Mouse (Mus musculus) B cell, adult 2 months (primary cell): ENCODE data around the gene Hoxd10.

Experiments used
- DNase-seq, 2 experiments: peaks; one replicate each; pipeline ENCODE4 v3.0.0; 2022

Hoxd10 gene

DNA sequence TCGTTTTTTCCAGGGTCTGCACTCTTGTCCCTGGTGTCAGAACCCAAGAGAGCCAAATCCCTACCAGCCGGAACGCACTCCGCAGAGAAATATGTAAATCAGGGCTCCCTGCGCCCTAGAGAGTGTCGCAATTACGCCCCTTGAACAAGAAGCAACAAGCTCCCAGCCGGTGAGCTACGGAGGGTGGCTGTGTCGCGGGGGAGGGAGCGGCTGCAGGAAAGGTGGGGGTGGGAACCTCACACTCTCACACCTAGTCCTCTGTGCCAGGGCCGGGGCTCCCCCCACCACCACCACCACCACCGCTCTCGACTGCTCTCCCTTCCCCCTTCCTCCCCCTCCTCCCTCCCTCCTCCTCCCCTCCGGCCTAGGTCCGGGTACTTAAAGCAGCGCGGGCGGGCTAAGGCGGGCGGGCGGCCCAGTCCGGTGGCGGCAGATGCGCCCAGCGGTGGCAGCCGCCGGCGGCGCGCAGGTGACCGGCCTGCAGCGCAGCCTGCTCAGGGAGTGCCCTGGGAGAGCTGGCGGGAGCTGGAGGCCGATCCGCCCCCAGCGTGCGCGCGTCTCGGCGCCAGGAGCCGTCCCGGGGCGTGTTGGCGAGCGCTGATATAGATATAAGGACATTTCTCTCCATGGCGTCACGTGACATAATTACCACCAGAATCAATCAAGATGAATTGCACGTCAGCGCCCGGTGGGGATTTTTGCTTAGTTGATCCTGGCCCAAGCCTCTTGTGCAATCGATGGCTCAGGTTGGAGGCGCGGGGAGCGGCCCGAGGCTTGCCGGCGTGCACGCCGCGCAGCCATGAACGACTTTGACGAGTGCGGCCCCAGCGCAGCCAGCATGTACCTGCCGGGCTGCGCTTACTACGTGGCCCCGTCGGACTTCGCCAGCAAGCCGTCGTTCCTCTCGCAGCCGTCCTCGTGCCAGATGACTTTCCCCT lies 9.9 kb upstream of the Hoxd10 start:
- DNase-seq, result peak; percentile 16 to 23

DNA sequence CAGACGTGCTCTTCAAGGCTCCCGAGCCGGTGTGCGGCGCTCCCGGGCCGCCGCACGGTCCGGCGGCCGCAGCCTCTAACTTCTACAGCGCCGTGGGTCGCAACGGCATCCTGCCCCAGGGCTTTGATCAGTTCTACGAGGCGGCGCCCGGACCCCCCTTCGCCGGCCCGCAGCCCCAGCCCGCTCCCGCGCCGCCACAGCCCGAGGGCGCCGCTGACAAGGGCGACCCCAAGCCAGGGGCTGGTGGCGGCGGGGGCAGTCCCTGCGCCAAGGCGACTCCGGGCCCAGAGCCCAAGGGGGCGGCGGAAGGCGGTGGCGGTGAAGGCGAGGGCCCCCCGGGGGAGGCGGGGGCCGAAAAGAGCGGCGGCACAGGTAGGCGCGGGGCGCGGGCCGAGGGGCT lies 8.9 kb upstream of the Hoxd10 start:
- no peak for DNase-seq

DNA sequence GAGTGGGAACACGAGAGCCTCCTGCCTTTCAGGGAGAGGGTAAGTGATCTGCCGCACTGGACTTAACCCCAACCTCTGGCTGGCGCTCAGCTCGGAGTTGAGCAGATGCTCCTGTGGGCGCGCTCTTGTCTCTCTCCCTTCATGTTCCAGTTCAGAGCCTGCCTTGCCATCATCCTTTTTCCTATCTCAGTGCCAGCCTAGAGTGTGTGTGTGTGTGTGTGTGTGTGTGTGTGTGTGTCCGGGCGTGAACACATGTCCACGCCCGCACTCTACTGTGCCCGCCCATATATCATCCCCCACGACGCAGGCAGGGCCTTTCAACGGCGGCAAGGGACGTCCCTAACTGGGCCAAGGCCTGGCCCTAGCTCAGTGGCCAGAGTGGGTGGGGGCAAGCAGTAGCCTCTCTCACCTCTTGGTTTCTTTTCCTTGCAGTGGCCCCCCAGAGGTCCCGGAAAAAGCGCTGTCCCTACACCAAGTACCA lies 8.2 kb upstream of the Hoxd10 start:
- no peak for DNase-seq

DNA sequence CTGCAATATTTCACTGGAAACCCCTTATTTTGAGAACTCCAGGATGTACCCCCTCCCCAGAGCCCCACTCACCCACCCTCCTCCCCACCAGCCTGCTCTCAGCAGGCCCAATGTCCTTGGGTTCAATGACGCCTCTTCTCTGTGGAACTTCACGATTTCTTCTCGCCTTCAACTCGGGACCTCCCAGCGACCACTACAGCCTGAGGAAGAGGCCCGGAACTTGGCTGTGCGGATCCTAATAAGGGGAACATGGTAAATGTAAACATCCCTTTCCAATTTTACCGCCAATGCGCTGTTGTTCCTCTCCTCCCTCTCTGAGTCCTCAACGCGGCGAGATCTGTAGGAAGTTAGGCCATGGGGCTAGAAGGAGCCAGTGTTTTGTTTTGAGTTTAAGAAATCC lies 7.6 kb upstream of the Hoxd10 start:
- DNase-seq, result no peak

DNA sequence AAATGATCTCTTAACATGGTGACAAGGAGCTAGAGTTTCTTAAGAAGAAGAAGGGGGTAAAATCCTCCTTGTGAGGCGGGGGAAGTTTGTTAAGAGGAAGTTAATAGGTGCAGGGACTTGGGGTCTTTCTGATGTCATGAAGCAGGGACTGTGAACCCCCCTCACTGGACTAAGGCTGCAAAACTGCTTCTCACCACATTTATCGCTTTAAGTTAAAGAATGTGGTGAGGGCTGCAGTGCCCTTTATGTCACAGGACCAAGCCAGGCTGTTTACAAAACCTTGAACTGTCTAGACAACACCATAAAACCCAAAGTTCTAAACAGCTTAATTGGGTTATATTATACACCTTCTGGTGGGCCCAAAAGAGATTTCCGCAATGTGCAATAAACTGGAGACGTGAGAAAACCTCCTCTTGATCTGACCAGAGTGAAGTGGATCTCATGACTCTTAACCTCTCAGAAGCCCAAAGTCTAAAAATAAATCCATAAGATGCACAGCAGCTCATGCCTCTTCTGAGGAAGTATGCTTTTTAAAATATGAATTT lies 6.6 kb upstream of the Hoxd10 start:
- no peak for DNase-seq

DNA sequence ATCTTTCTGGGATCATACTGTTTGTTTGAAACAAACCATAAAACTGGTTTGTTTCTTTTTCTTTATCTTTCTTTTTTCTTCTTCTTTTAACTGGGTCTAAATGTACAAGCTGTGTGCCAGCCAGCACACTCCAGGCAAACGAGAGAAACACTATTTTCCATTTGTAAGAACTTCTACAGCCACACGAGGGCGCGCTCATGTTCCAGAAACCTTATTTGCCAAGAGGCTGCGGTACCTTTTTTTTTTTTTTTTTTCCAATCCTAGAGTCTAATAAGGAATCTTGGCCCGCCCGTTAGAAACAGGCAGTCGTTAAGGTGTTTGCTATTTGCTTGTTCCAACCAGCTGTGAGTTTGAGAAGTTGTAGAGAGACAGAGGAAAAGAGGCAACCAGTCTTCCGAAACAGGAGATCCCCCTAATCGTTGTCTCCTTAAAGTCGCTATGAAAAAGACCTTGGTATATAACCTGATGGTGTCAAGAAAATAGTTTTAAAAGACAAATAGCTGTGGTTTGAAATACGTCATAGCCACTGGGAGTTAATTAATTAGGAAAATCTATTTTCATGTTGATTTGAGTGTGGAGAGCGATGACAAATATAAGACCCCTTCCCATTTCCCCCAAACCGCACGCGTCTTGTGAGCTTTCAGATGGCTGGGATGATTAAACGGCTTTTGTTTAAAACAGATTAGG lies 5.3 kb upstream of the Hoxd10 start:
- DNase-seq, result peak in 1 of 2 experiments; percentile 41

DNA sequence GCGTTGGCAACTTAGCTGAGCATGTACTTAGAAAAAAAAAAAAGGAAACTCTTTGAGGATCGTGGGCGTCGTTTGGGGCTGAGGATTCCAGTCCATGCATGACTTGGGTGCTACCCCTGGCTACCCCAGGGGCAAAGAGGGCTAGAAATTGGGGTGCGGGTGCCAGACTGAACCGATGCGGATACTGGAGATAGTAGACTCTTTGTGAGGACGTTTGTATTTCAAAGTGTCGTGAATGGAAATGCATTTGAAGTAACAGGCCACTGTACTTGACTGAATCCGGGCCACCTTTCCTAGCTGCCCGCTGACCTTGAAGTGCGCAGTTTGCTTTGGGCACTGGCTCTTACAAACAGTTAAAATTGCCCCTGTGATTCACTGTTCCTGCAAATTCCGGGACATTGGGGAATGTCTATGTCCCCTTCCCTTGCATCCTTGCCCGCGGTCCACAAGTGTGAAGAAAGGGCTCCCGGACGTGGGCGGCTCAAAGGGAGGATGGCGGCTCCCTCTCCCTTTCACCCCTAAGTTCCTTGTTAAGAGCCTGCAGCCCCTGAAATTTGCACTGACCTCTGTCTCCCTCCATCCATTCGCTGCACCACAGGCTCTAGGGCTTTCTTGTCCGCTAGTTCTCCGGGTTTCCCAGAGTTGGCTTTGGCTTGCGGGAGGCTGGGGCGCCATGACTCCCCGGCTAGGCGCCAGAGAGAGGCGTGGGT lies 4.6 kb upstream of the Hoxd10 start:
- no peak for DNase-seq

DNA sequence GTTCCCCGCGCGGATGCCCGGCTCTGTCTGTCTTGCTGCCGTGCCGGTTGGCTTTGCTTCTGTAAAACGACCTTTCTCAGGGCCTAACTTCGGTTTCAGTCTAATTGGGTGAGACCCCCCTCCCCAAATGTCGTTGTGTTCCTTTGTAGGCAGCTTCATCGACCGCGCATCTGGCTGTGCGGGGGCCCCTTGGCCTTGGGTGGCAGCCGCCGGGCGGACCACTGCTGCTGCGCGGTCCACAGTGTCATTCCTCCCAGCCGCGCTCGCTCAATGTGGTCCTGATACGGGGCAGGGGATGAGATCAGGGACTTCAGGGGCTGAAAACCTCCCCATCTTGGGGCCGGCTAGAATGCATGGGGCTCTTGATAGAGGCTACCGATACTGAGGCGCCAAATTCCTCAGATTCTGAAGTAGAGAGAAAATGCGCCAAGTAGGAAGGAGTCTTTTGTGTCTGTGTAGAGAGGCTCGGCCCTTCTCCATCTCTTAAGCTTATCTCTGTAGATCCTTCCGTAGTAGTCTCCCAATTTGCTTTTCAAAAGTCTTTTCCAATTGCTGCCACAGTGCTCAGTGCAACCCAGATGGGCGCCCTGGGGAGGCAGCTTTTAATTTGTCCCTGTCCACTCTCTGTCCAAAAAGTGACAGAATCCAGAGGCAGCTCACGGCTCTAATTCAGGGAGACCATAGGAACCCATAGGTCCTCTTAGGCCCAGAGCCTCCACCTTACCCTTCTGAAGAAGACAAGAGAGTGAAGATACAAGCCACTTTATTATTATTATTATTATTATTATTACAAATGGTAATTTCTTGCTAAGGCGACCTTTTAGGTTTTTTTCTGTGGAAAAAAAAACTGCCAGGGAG lies 3.8 kb upstream of the Hoxd10 start:
- DNase-seq, result no peak

DNA sequence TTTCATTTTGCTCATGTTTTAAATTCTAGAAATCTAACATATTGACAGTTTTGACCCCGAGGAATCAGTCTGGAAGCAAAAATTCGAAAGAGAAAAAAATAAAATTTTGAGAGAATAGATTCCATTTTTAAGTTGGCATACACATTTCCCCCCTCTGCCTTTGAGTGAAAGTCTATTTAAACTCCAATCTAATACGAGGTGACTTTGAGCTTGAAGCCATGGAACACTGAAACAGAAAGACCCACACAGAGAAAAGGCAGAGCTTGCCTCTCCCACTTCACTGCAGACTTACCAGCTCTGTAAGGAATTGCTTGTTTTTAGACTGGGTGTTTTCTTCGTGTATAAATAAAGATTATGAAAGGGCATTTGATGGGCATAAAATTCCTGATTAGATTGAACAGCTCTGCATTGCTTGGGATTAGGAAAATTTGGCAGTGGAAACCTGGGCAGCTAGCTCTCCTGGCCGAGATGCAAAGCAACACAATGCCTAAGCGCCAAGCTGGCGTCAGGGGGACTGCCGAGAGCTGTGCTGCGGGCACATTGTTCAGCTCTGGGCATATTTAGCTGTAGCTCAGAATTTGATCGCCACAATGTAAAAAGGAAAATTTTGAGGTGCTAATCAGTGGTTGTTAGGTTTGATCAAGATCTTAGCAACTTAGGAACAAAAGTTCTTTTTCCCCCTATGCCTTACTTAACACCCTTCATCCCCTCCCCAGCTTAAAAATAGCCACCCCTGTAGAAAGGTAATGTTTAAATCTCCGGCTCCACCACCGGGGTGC lies 2.7 kb upstream of the Hoxd10 start:
- DNase-seq, result no peak

DNA sequence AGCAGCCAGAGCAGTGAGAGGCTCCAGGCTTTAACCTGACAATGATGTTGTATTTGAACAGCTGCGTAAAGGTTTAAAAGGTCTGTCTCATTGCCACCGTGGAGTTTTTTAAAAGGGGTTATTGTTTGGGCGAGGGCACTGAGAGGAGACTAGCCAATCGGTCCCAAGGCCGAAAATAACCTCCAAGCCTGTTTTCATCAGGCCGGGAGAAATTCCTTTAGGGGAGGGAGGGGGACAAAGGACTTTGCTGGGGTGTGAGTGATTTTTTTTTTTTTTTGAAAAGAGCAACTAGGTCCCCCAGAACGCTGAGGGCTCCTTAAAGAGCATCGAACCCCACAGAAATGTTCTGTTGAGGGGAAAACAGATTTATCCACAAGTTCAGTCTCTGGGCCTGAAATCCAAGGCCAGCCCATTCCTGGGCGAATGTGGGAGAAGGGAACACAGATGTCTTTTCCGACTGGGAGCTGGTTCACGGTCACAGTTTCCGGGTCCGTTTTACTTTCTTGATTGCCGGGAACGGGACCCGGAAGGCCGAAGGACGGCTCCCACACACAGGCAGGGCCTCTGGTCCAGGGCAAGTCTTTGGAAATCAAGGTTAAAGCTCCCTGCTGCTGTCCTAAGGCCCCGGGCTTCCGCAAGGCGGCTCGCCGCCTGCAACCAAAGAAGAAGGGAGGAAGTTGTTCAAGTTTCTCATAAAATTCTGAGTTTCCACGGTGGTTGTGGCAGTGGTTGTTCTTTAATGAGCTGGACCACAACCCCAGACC lies 2.0 kb upstream of the Hoxd10 start:
- no peak for DNase-seq

DNA sequence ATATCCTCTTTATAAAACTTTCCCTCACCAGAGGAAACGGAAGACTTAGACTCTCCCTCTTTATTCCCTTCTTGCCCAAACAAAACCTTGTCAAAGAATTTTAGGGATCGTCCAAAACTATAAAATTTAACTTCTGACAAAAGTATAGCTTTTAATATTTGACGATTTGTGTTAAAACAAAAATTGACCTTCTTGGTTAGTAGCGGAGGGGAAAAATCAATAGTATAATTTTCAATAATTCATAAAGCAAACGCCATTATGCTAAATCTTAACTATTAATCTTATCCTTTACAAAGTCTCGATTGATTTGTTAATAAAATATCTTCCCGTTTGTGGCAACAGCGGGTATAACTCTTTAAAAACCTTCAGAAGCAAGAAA lies 1.4 kb upstream of the Hoxd10 start:
- DNase-seq, result no peak

DNA sequence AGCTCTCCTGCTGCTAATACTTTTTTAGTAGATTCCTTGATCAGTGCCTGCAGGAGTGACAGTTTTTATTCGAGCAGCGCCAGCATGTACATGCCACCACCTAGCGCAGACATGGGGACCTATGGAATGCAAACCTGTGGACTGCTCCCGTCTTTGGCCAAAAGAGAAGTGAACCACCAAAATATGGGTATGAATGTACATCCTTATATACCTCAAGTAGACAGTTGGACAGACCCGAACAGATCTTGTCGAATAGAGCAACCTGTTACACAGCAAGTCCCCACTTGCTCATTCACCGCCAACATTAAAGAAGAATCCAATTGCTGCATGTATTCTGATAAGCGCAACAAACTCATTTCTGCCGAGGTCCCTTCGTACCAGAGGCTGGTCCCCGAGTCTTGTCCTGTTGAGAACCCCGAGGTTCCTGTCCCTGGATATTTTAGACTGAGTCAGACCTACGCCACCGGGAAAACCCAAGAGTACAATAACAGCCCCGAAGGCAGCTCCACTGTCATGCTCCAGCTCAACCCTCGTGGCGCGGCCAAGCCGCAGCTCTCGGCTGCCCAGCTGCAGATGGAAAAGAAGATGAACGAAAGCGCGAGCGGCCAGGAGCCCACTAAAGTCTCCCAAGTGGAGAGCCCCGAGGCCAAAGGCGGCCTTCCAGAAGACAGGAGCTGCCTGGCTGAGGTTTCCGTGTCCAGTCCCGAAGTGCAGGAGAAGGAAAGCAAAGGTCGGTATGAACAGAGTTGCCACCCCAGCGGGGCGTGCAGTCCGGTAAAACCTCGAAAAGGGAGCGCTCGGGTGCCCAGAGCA lies 477 bp downstream of the Hoxd10 start:
- no peak for DNase-seq

DNA sequence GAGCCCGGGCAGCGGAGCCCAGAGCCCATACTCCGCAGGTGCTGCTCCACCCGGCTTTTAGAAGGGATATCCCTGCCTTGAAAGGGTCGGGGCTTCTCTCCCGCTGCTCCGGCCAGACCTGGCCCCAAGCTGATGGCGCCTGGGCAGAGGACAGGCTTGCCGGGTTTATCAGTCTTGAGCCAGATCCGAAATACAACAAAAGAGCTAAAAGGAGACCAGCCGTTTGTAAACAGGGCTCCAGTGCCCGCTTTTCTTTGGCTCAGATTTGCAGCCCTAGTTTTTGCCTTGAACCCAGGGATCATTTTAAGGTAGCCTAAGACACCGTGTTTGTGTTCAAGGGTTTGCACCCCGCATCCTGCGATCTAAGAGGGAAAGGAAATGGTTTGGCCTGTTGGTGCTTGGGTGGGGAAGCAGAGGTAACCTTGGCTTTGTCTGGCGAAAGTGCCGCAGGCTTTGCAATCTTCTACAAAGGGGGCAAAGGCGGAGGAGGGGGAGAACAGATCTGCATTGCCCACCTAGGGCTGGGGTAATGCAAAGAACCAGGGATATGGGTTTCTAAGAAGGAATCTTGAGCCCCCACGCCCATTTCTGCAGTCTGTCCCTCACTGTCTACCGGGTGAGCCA lies 1.2 kb downstream of the Hoxd10 start:
- DNase-seq, result no peak

DNA sequence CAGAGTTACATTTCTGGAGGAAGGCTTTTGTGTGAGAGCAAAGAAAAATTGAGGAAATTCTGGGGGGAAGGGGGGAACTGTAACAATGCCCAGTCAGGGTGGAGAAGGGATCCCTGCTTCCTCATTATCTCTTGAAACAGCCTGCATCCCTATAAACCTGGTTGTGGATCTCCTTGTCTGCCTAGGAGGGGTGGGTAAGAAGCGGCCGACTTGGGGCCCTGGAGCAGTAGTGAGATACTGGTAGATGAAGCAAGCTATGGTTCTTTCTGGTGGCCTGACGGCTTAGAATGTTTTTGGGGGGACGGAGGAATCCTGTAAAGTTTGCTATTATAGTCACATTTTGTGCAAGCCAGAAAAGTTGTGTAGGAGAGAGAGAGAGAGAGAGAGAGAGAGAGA lies 1.7 kb downstream of the Hoxd10 start:
- DNase-seq, result no peak

DNA sequence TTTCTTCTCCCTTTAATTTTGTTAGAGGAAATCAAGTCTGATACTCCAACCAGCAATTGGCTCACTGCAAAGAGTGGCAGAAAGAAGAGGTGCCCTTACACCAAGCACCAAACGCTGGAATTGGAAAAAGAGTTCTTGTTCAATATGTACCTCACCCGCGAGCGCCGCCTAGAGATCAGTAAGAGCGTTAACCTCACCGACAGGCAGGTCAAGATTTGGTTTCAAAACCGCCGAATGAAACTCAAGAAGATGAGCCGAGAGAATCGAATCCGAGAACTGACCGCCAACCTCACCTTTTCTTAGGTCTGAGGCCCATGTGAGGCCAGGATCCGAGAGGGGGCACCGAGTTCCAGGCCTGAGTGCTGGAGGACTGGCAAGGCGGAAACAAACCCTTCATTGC lies 2.3 kb downstream of the Hoxd10 start:
- DNase-seq, result peak in 1 of 2 experiments; percentile 26

DNA sequence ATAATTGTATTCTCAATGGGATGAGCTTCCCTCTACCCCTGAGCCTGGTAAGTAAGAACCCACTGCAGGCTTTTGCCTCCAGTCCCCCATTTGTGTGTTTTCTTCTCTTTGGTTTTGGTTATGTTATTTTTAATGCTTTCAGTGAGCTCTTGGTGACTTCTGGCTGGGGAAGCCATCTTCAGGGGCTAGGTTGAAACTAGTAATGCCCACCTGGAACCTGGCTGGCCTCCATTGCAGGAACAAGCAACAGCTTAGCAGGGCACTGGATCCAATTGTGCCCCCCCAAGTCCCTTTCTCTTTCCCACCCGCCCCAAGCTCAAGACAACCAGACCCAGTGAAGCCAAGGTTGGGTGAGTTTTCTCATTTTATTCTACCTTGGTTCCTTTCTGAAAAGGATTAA lies 3.7 kb downstream of the Hoxd10 start:
- DNase-seq, result no peak

DNA sequence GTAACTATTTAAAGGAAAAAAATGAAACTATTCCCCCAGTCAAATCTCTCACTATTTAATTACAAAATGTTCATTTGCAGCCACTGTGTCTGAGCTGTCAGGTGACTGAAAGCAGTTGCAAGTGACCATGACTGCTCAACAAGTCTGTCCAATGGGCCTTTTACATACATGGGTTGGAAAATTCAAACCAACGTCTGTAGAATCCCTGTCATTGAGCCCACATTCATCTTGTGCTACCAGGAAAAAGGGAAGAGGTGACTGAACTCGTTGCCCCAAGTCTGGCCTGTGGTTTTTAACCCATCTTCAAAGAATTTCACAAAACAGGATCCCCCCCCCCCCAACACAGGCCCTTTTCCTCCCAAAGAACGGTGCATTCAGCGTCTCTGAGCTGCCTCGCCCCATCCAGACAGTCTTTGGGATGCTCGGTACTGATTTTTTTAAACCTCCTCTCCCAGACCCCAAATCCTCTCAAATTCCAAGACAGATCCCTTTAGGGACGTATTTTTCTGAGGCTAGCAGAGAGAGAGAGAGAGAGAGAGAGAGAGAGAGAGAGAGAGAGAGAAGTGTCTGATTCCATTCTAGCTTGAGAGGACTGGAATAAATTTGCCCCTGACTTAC lies 4.2 kb downstream of the Hoxd10 start:
- no peak for DNase-seq

DNA sequence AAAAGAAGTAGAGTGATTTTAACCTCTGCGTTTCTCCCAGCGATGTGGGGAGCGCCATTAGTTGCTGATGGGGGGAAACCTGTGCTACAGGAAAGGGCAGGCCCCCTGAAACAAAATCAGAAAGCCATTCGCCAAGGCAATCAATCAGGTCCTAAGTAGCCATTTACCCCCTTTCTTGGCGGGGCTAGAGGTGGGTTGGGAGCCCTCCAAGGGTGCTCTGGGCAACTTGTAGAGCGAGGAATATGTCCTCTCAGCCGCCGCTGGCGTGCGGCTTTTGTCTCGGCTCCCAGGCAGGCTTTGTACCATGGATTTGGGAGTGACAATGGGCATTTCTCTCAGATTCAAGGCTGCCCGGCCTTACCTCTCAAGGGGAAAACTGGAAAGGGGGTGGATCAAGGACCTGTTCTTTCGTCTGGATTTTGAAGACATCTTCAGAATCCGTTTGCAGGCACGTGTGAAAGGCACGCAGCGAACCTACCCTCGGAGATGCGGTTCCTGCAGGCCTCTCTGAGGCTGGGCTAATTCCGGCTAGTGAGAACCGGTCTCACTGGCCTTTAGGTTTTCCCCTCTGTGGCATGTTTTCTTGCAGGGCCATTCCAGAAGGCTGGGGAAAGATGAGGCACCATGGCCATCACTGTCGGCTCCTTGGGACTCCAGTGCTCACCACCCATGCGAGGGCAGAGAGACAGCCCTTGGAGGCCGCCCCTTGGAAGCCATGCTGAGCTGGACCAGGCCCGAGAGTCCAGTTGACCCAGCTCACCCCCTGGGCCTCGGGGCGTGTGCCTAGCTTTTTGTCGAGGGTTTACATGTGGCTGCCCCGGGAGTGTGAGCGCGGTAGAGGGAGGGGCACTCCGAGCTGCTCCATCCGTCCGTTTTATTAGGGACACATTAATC lies 5.0 kb downstream of the Hoxd10 start:
- no peak for DNase-seq
